Mouse (Mus musculus): ENCODE results near the gene Sesn2. TPM values are rescaled to one million over a fixed set of nuclear protein-coding genes. Genes with fewer than 3 reads are reported as not detected.

Sesn2 gene
- polyA plus RNA-seq, 2 experiments = 5.9 to 6.4 TPM

- Histone ChIP-seq H3K9ac (ENCODE audit: low read depth, low read length, severe bottlenecking) (no peak overlapping the region), H3K4me3 (replicated peaks; ENCODE audit: low read length) (no peak overlapping the region), H3K4me1 (ENCODE audit: control insufficient read depth, insufficient read depth, low read length) (no peaks in the 10 kb centered on the region), H3K36me3 (ENCODE audit: control insufficient read depth, insufficient read depth, low read length) (peaks cover 14% of the 10 kb centered on the region), H3K9me3 (ENCODE audit: control insufficient read depth, low read length) (no peaks in the 10 kb centered on the region), H3K27me3 (ENCODE audit: control insufficient read depth, insufficient read depth, low read length) (no peaks in the 10 kb centered on the region), H3K4me2 (replicated peaks; ENCODE audit: low read depth, low read length, severe bottlenecking) (no peak overlapping the region), H3K27ac (replicated peaks; ENCODE audit: low read depth, low read length) (no peak overlapping the region)
- ATAC-seq (ENCODE audit: low FRiP score, low read depth) = no peak
- TF ChIP-seq POLR2A (IDR thresholded peaks at IDR 0.05; ENCODE audit: borderline replicate concordance, extremely low read depth, insufficient read depth, insufficient read length) = no peak
- DNase-seq (ENCODE audit: low spot score) = no peak
- 81% methylated on average over 6 of the region's 6 CpGs for WGBS
These were observed 56.1 kb downstream of the Sesn2 start for GRCm38 (mm10) chr4:132454216-132454615.

GRCm38 (mm10) chr4:132449778-132450177 is 60.5 kb downstream of the Sesn2 start:
- ATAC-seq (ENCODE audit: low FRiP score, low read depth) = no peak
- no peak for TF ChIP-seq POLR2A (IDR thresholded peaks at IDR 0.05; ENCODE audit: borderline replicate concordance, extremely low read depth, insufficient read depth, insufficient read length)
- Histone ChIP-seq H3K27ac (replicated peaks; ENCODE audit: low read depth, low read length) (no peak overlapping the region), H3K4me3 (replicated peaks; ENCODE audit: low read length) (no peak overlapping the region), H3K9ac (ENCODE audit: low read depth, low read length, severe bottlenecking) (no peak overlapping the region), H3K4me2 (replicated peaks; ENCODE audit: low read depth, low read length, severe bottlenecking) (no peak overlapping the region), H3K9me3 (ENCODE audit: control insufficient read depth, low read length) (no peaks in the 10 kb centered on the region), H3K27me3 (ENCODE audit: control insufficient read depth, insufficient read depth, low read length) (no peaks in the 10 kb centered on the region), H3K4me1 (ENCODE audit: control insufficient read depth, insufficient read depth, low read length) (no peaks in the 10 kb centered on the region), H3K36me3 (ENCODE audit: control insufficient read depth, insufficient read depth, low read length) (no peaks in the 10 kb centered on the region)
- WGBS = 75% methylated on average over 3 of the region's 3 CpGs
- DNase-seq (ENCODE audit: low spot score) = no peak

- ATAC-seq (ENCODE audit: low FRiP score, low read depth) (no peak), DNase-seq (ENCODE audit: low spot score) (no peak)
- Histone ChIP-seq H3K9me3 (ENCODE audit: control insufficient read depth, low read length) (no peaks in the 10 kb centered on the region), H3K9ac (ENCODE audit: low read depth, low read length, severe bottlenecking) (no peak overlapping the region), H3K36me3 (ENCODE audit: control insufficient read depth, insufficient read depth, low read length) (no peaks in the 10 kb centered on the region), H3K4me3 (replicated peaks; ENCODE audit: low read length) (no peak overlapping the region), H3K4me1 (ENCODE audit: control insufficient read depth, insufficient read depth, low read length) (no peaks in the 10 kb centered on the region), H3K4me2 (replicated peaks; ENCODE audit: low read depth, low read length, severe bottlenecking) (no peak overlapping the region), H3K27ac (replicated peaks; ENCODE audit: low read depth, low read length) (no peak overlapping the region), H3K27me3 (ENCODE audit: control insufficient read depth, insufficient read depth, low read length) (no peaks in the 10 kb centered on the region)
- WGBS = 85% methylated on average over 12 of the region's 12 CpGs
- no peak for TF ChIP-seq POLR2A (IDR thresholded peaks at IDR 0.05; ENCODE audit: borderline replicate concordance, extremely low read depth, insufficient read depth, insufficient read length)
These were observed 64.2 kb downstream of the Sesn2 start for GRCm38 (mm10) chr4:132446105-132446504.

- Histone ChIP-seq H3K4me3 (replicated peaks; ENCODE audit: low read length) (no peak overlapping the region), H3K9me3 (ENCODE audit: control insufficient read depth, low read length) (no peaks in the 10 kb centered on the region), H3K36me3 (ENCODE audit: control insufficient read depth, insufficient read depth, low read length) (no peaks in the 10 kb centered on the region), H3K4me1 (ENCODE audit: control insufficient read depth, insufficient read depth, low read length) (no peaks in the 10 kb centered on the region), H3K27ac (replicated peaks; ENCODE audit: low read depth, low read length) (no peak overlapping the region), H3K9ac (ENCODE audit: low read depth, low read length, severe bottlenecking) (no peak overlapping the region), H3K27me3 (ENCODE audit: control insufficient read depth, insufficient read depth, low read length) (no peaks in the 10 kb centered on the region), H3K4me2 (replicated peaks; ENCODE audit: low read depth, low read length, severe bottlenecking) (no peak overlapping the region)
- no peak for TF ChIP-seq POLR2A (IDR thresholded peaks at IDR 0.05; ENCODE audit: borderline replicate concordance, extremely low read depth, insufficient read depth, insufficient read length)
- ATAC-seq (ENCODE audit: low FRiP score, low read depth) (no peak), DNase-seq (ENCODE audit: low spot score) (no peak)
- WGBS = 76% methylated on average over 8 of the region's 8 CpGs
These were observed 65.8 kb downstream of the Sesn2 start for GRCm38 (mm10) chr4:132444516-132444915.

Other genes starting within 250 kb of the Sesn2 start
- 33.8 and 34.2 TPM in 2 replicates for gene Gmeb1, start 248.9 kb downstream of the Sesn2 start, polyA plus RNA-seq (2012; rRNA removed)
- 28.4 and 34.0 TPM in 2 replicates for gene Gmeb1, start 248.9 kb downstream of the Sesn2 start, polyA plus RNA-seq (2014; fragmentation: Nextera tagmentation; extraction: Ambion mirVana)
- gene Taf12, start 236.1 kb downstream of the Sesn2 start, polyA plus RNA-seq (2012; rRNA removed) = 24.6 and 31.5 TPM in 2 replicates
- gene Taf12, start 236.1 kb downstream of the Sesn2 start, polyA plus RNA-seq (2014; fragmentation: Nextera tagmentation; extraction: Ambion mirVana) = 47.8 and 52.2 TPM in 2 replicates
- gene Rab42, start 207.1 kb downstream of the Sesn2 start, polyA plus RNA-seq (2012; rRNA removed) = 2.0 TPM in 2 replicates
- gene Rab42, start 207.1 kb downstream of the Sesn2 start, polyA plus RNA-seq (2014; fragmentation: Nextera tagmentation; extraction: Ambion mirVana) = 1.0 and 1.2 TPM in 2 replicates
- 30.4 and 36.6 TPM in 2 replicates for gene Trnau1ap, start 181.0 kb downstream of the Sesn2 start, polyA plus RNA-seq (2012; rRNA removed)
- 74.4 and 77.5 TPM in 2 replicates for gene Trnau1ap, start 181.0 kb downstream of the Sesn2 start, polyA plus RNA-seq (2014; fragmentation: Nextera tagmentation; extraction: Ambion mirVana)
- 38.7 and 39.4 TPM in 2 replicates for gene Rcc1, start 156.9 kb downstream of the Sesn2 start, polyA plus RNA-seq (2012; rRNA removed)
- 41.3 and 42.0 TPM in 2 replicates for gene Rcc1, start 156.9 kb downstream of the Sesn2 start, polyA plus RNA-seq (2014; fragmentation: Nextera tagmentation; extraction: Ambion mirVana)
- gene Phactr4, start 88.0 kb downstream of the Sesn2 start, polyA plus RNA-seq (2012; rRNA removed) = 26.9 and 28.5 TPM in 2 replicates
- 23.6 and 25.9 TPM in 2 replicates for gene Phactr4, start 88.0 kb downstream of the Sesn2 start, polyA plus RNA-seq (2014; fragmentation: Nextera tagmentation; extraction: Ambion mirVana)
- 9.1 and 9.7 TPM in 2 replicates for gene Med18, start 46.6 kb downstream of the Sesn2 start, polyA plus RNA-seq (2012; rRNA removed)
- 8.7 and 9.0 TPM in 2 replicates for gene Med18, start 46.6 kb downstream of the Sesn2 start, polyA plus RNA-seq (2014; fragmentation: Nextera tagmentation; extraction: Ambion mirVana)
- gene Atpif1, start 23.2 kb upstream of the Sesn2 start, polyA plus RNA-seq (2012; rRNA removed) = 367 and 583 TPM in 2 replicates
- 966 and 986 TPM in 2 replicates for gene Atpif1, start 23.2 kb upstream of the Sesn2 start, polyA plus RNA-seq (2014; fragmentation: Nextera tagmentation; extraction: Ambion mirVana)
- gene Dnajc8, start 25.0 kb upstream of the Sesn2 start, polyA plus RNA-seq (2012; rRNA removed) = 91.3 and 114 TPM in 2 replicates
- 144 and 153 TPM in 2 replicates for gene Dnajc8, start 25.0 kb upstream of the Sesn2 start, polyA plus RNA-seq (2014; fragmentation: Nextera tagmentation; extraction: Ambion mirVana)
- gene Ptafr, start 53.6 kb upstream of the Sesn2 start, polyA plus RNA-seq (2012; rRNA removed) = 1.2 and 1.3 TPM in 2 replicates
- 0.36 and 0.86 TPM in 2 replicates for gene Ptafr, start 53.6 kb upstream of the Sesn2 start, polyA plus RNA-seq (2014; fragmentation: Nextera tagmentation; extraction: Ambion mirVana)
- gene Eya3, start 128.5 kb upstream of the Sesn2 start, polyA plus RNA-seq (2012; rRNA removed) = 42.0 and 45.1 TPM in 2 replicates
- gene Eya3, start 128.5 kb upstream of the Sesn2 start, polyA plus RNA-seq (2014; fragmentation: Nextera tagmentation; extraction: Ambion mirVana) = 23.7 and 24.3 TPM in 2 replicates
- gene Xkr8, start 222.0 kb upstream of the Sesn2 start, polyA plus RNA-seq (2012; rRNA removed) = 8.0 and 10.2 TPM in 2 replicates
- 7.3 and 9.9 TPM in 2 replicates for gene Xkr8, start 222.0 kb upstream of the Sesn2 start, polyA plus RNA-seq (2014; fragmentation: Nextera tagmentation; extraction: Ambion mirVana)
- gene Smpdl3b, start 246.8 kb upstream of the Sesn2 start, polyA plus RNA-seq (2012; rRNA removed) = 8.0 and 9.0 TPM in 2 replicates
- 6.3 and 7.1 TPM in 2 replicates for gene Smpdl3b, start 246.8 kb upstream of the Sesn2 start, polyA plus RNA-seq (2014; fragmentation: Nextera tagmentation; extraction: Ambion mirVana)

Data from limb, embryonic 14.5 days (tissue).